Mouse (Mus musculus) embryonic facial prominence, embryonic 15.5 days (tissue): ENCODE results near the gene Plxdc2. TPM values are rescaled to one million over a fixed set of nuclear protein-coding genes. Genes with fewer than 3 reads are reported as not detected.
"Not testable (repeated sequence)": the region's sequence is repeated elsewhere in the genome, so short reads cannot be mapped to it uniquely, and the experiment has no call there.

Experiments
- ATAC-seq: fragments of 200-750 bp; cut with Nextera tagmentation; 2 replicates; pipeline ENCODE4 v1.8.0; 2017; ENCODE audit warnings: low read depth, moderate TSS enrichment; ENCODE audit not compliant: insufficient number of reproducible peaks, low FRiP score, low TSS enrichment
- H3K27ac ChIP-seq: fragments of 300-500 bp; sonication (generic); replicated peaks from 2 replicates; pipeline ENCODE4 v1.5.1; 2015; ENCODE audit warnings: mild to moderate bottlenecking, inconsistent platforms
- H3K27me3 ChIP-seq: fragments of 300-500 bp; sonication (generic); 2 replicates; pipeline ENCODE4 v1.6.1; 2015; ENCODE audit warnings: inconsistent platforms
- H3K36me3 ChIP-seq: fragments of 300-500 bp; sonication (generic); 2 replicates; pipeline ENCODE4 v1.6.1; 2015; ENCODE audit warnings: mild to moderate bottlenecking, inconsistent platforms
- H3K4me1 ChIP-seq: fragments of 300-500 bp; sonication (generic); 2 replicates; pipeline ENCODE4 v1.6.1; 2015; ENCODE audit warnings: inconsistent platforms
- H3K4me2 ChIP-seq: fragments of 300-500 bp; sonication (generic); replicated peaks from 2 replicates; pipeline ENCODE4 v1.6.1; 2015; ENCODE audit warnings: mild to moderate bottlenecking, inconsistent platforms
- H3K4me3 ChIP-seq: fragments of 300-500 bp; sonication (generic); replicated peaks from 2 replicates; pipeline ENCODE4 v1.5.1; 2015; ENCODE audit warnings: mild to moderate bottlenecking, inconsistent platforms
- H3K9ac ChIP-seq: fragments of 300-500 bp; sonication (generic); 2 replicates; pipeline ENCODE4 v1.6.1; 2015; ENCODE audit warnings: inconsistent platforms
- H3K9me3 ChIP-seq: fragments of 300-500 bp; sonication (generic); replicated peaks from 2 replicates; pipeline ENCODE4 v1.6.1; 2016; ENCODE audit warnings: inconsistent platforms
- WGBS: fragments of 180-500 bp; shearing (Covaris S2); methylation state at CpG from one replicate; pipeline ENCODE4 v1.1.7; 2015; 5-methylcytosine and 5-hydroxymethylcytosine counted together
- polyA plus RNA-seq: library from polyadenylated mRNA; unstranded; fragments of >200 nt; fragmentation: Nextera tagmentation; extraction: Ambion mirVana; gene quantifications from 2 replicates; pipeline ENCODE4 v1.2.1, GENCODE M21; 2015

Gene Plxdc2
- polyA plus RNA-seq, 1 experiment from 2014 or later: 46.3 TPM

- Histone ChIP-seq H3K9me3 (no peaks in the 10 kb centered on the region), H3K4me1 (no peaks in the 10 kb centered on the region), H3K4me2 (no peak overlapping the region), H3K9ac (no peak overlapping the region), H3K27ac (no peak overlapping the region), H3K36me3 (no peaks in the 10 kb centered on the region), H3K4me3 (no peak overlapping the region), H3K27me3 (no peaks in the 10 kb centered on the region)
- ATAC-seq: no peak
- 83% methylated on average over 2 of the region's 2 CpGs for WGBS
These were observed 403.7 kb downstream of the Plxdc2 start for GRCm38 (mm10) chr2:16759766-16760165.

DNA sequence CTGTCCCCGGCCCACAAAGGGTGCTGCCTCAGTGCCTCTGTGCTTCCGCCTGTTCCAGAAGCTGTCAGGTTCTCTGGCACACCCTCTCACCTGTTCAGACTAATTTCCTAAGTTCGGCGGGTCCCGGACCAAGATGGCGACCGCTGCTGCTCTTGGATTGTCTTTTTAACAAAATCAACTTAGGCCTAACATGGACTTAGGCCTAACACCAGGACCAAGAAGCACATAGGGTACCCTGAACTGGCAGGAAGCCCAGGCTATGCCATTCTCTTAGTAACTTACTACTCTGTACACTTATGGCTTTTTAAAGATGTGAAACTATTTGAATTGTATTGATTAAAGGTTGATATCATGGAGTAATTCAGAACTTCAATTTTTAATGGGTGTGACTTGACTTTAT, 413.0 kb downstream of the Plxdc2 start:
- H3K9ac ChIP-seq, ATAC-seq, H3K36me3 ChIP-seq, H3K9me3 ChIP-seq, H3K4me3 ChIP-seq, H3K27me3 ChIP-seq, H3K27ac ChIP-seq, H3K4me2 ChIP-seq, H3K4me1 ChIP-seq: not testable (repeated sequence)
- WGBS: 94% methylated on average over 5 of the region's 7 CpGs

DNA sequence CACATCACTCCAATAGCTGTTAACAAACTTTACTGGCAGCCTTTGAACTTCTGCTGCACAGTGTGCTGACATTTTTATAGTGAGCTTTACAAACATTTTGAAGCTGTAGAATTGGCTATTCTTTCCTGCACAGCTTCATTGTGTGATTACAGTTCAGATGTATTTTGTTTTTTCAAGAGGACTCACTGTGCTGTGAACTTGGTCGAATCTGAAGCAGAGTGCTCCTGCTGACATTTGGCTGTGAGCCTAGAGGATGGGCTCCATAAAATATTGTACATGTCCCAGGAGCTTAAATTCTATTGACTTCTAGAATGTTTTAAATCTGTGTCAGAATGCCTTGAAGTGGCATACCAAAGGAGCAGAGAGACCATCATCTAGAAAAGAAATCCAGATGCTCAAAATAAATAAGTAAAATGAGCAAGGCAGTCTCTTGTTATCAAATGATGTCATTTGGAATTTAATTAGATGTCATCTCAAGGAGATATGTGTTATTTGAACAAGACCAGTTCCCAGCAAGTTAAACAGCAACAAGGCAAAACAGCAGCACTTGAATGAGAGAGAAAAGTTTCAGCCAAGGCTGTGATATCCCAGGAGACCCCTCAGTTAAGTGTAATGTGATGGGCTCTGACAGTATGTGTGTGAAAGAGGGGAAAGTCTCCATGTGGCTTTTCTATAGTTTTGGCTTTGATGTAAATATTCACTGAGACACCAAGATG, 417.5 kb downstream of the Plxdc2 start:
- WGBS: 20% methylated on average over 1 of the region's 1 CpGs
- H3K27me3 ChIP-seq: no peaks in the 10 kb centered on the region
- H3K9ac ChIP-seq: no peak overlapping the region
- H3K27ac ChIP-seq: no peak overlapping the region
- no peaks in the 10 kb centered on the region for H3K36me3 ChIP-seq
- H3K9me3 ChIP-seq: no peaks in the 10 kb centered on the region
- no peak for ATAC-seq
- no peak overlapping the region for H3K4me2 ChIP-seq
- no peak overlapping the region for H3K4me3 ChIP-seq
- no peaks in the 10 kb centered on the region for H3K4me1 ChIP-seq

DNA sequence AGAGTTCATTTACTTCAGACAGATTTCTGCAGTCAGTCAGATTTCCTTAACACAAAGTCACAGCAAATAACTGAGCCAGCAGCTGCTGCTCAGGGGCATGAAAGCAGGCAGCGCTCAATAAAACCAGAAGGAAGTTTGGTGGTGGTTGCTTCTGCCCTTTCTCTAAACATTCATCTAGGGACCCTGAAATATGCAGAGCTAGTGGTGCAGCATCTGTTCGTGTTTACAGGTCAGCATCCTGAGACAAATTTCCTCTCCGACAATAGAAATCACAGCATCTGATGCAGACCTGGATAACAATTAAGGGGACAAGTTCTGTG, 418.0 kb downstream of the Plxdc2 start:
- H3K27ac ChIP-seq: no peak overlapping the region
- H3K4me2 ChIP-seq: no peak overlapping the region
- no peaks in the 10 kb centered on the region for H3K27me3 ChIP-seq
- H3K36me3 ChIP-seq: no peaks in the 10 kb centered on the region
- no peak for ATAC-seq
- no peaks in the 10 kb centered on the region for H3K9me3 ChIP-seq
- WGBS: 23% methylated on average over 3 of the region's 3 CpGs
- no peak overlapping the region for H3K9ac ChIP-seq
- no peaks in the 10 kb centered on the region for H3K4me1 ChIP-seq
- H3K4me3 ChIP-seq: no peak overlapping the region

GRCm38 (mm10) chr2:16795283-16795682, 439.2 kb downstream of the Plxdc2 start:
- Histone ChIP-seq H3K4me3 (no peak overlapping the region), H3K4me2 (no peak overlapping the region), H3K4me1 (no peaks in the 10 kb centered on the region), H3K27ac (no peak overlapping the region), H3K9ac (no peak overlapping the region), H3K36me3 (no peaks in the 10 kb centered on the region), H3K27me3 (no peaks in the 10 kb centered on the region), H3K9me3 (no peaks in the 10 kb centered on the region)
- ATAC-seq: no peak
